Mouse (Mus musculus): ENCODE measurements around the gene Crot. TPM values are rescaled to one million over a fixed set of nuclear protein-coding genes. Genes with fewer than 3 reads are reported as not detected.
A peak's percentile ranks its signal among the peaks of the same experiment; 100 is the strongest.

The Crot gene
- polyA plus RNA-seq (2015; fragmentation: Nextera tagmentation; extraction: Ambion mirVana) = 52.6 and 57.5 TPM in 2 replicates

GRCm38 (mm10) chr5:8996686-8997512 is at the start of gene Crot:
Crot (minus strand) TSS chr5:8997324.
- no peaks in the 10 kb centered on the region for H3K27me3 ChIP-seq (ENCODE audit: insufficient read depth, low read length)
- peak; percentile 100 for ATAC-seq (ENCODE audit: low FRiP score, low TSS enrichment)
- H3K4me3 ChIP-seq (ENCODE audit: low read length) = peak within 1 kb of the TSS; percentile 80
- peak within 1 kb of the TSS; percentile 92 for H3K27ac ChIP-seq (ENCODE audit: low read length)
- 0 out of 2 replicates have a peak, but pooled peaks cover 10% of the 10 kb centered on the region for H3K4me1 ChIP-seq (ENCODE audit: insufficient read depth, low read length)
- H3K9ac ChIP-seq (replicated peaks; ENCODE audit: low read length) = peak within 1 kb of the TSS; percentile 86
- H3K36me3 ChIP-seq (ENCODE audit: insufficient read depth, low read length) = peaks cover 16% of the 10 kb centered on the region; the same call in 1 of the 2 replicates
- H3K9me3 ChIP-seq (ENCODE audit: low read length) = no peaks in the 10 kb centered on the region
- H3K4me2 ChIP-seq (replicated peaks; ENCODE audit: low read depth, low read length) = peak within 1 kb of the TSS; percentile 79
- WGBS = under 1% methylated on average over 54 of the region's 57 CpGs

GRCm38 (mm10) chr5:9045904-9046303 is 48.8 kb upstream of the Crot start:
- WGBS = 73% methylated on average over 8 of the region's 8 CpGs

GRCm38 (mm10) chr5:9044821-9045220 is 47.7 kb upstream of the Crot start:
- H3K9ac ChIP-seq (replicated peaks; ENCODE audit: low read length) = no peak overlapping the region
- H3K27me3 ChIP-seq (ENCODE audit: insufficient read depth, low read length) = no peaks in the 10 kb centered on the region
- no peak overlapping the region for H3K4me2 ChIP-seq (replicated peaks; ENCODE audit: low read depth, low read length)
- H3K27ac ChIP-seq (ENCODE audit: low read length) = no peak overlapping the region
- H3K9me3 ChIP-seq (ENCODE audit: low read length) = no peaks in the 10 kb centered on the region
- WGBS = 41% methylated on average over 2 of the region's 2 CpGs
- H3K4me3 ChIP-seq (ENCODE audit: low read length) = no peak overlapping the region
- H3K36me3 ChIP-seq (ENCODE audit: insufficient read depth, low read length) = no peaks in the 10 kb centered on the region
- ATAC-seq (ENCODE audit: low FRiP score, low TSS enrichment) = no peak
- no peaks in the 10 kb centered on the region for H3K4me1 ChIP-seq (ENCODE audit: insufficient read depth, low read length)

More at GRCm38 (mm10) chr5:9045904-9046303, 48.8 kb upstream of the Crot start:
- no peaks in the 10 kb centered on the region for H3K27me3 ChIP-seq (ENCODE audit: insufficient read depth, low read length)
- H3K4me2 ChIP-seq (replicated peaks; ENCODE audit: low read depth, low read length) = no peak overlapping the region
- no peaks in the 10 kb centered on the region for H3K9me3 ChIP-seq (ENCODE audit: low read length)
- no peak for ATAC-seq (ENCODE audit: low FRiP score, low TSS enrichment)
- no peaks in the 10 kb centered on the region for H3K36me3 ChIP-seq (ENCODE audit: insufficient read depth, low read length)
- no peak overlapping the region for H3K27ac ChIP-seq (ENCODE audit: low read length)
- H3K9ac ChIP-seq (replicated peaks; ENCODE audit: low read length) = no peak overlapping the region
- no peaks in the 10 kb centered on the region for H3K4me1 ChIP-seq (ENCODE audit: insufficient read depth, low read length)
- no peak overlapping the region for H3K4me3 ChIP-seq (ENCODE audit: low read length)

- Histone ChIP-seq H3K27ac (ENCODE audit: low read length) (no peak overlapping the region), H3K36me3 (ENCODE audit: insufficient read depth, low read length) (no peaks in the 10 kb centered on the region), H3K4me3 (ENCODE audit: low read length) (no peak overlapping the region), H3K4me2 (replicated peaks; ENCODE audit: low read depth, low read length) (no peak overlapping the region), H3K4me1 (ENCODE audit: insufficient read depth, low read length) (no peaks in the 10 kb centered on the region), H3K9ac (replicated peaks; ENCODE audit: low read length) (no peak overlapping the region), H3K9me3 (ENCODE audit: low read length) (no peaks in the 10 kb centered on the region), H3K27me3 (ENCODE audit: insufficient read depth, low read length) (no peaks in the 10 kb centered on the region)
- WGBS = 73% methylated on average over 8 of the region's 8 CpGs
- 0 out of 2 replicates have a peak, but pooled peaks have one; percentile 39 for ATAC-seq (ENCODE audit: low FRiP score, low TSS enrichment)
Observed at GRCm38 (mm10) chr5:9043582-9044267, 46.6 kb upstream of the Crot start.

GRCm38 (mm10) chr5:9042721-9043416 is 45.7 kb upstream of the Crot start:
- H3K27me3 ChIP-seq (ENCODE audit: insufficient read depth, low read length) = no peaks in the 10 kb centered on the region
- no peak overlapping the region for H3K4me3 ChIP-seq (ENCODE audit: low read length)
- H3K4me1 ChIP-seq (ENCODE audit: insufficient read depth, low read length) = no peaks in the 10 kb centered on the region
- no peak overlapping the region for H3K27ac ChIP-seq (ENCODE audit: low read length)
- H3K9ac ChIP-seq (replicated peaks; ENCODE audit: low read length) = no peak overlapping the region
- H3K9me3 ChIP-seq (ENCODE audit: low read length) = no peaks in the 10 kb centered on the region
- no peak for ATAC-seq (ENCODE audit: low FRiP score, low TSS enrichment)
- WGBS = 84% methylated on average over 10 of the region's 10 CpGs
- H3K4me2 ChIP-seq (replicated peaks; ENCODE audit: low read depth, low read length) = no peak overlapping the region
- no peaks in the 10 kb centered on the region for H3K36me3 ChIP-seq (ENCODE audit: insufficient read depth, low read length)

GRCm38 (mm10) chr5:9040665-9041215 is 43.6 kb upstream of the Crot start:
- H3K4me3 ChIP-seq (ENCODE audit: low read length) = no peak overlapping the region
- no peaks in the 10 kb centered on the region for H3K36me3 ChIP-seq (ENCODE audit: insufficient read depth, low read length)
- no peaks in the 10 kb centered on the region for H3K4me1 ChIP-seq (ENCODE audit: insufficient read depth, low read length)
- H3K9ac ChIP-seq (replicated peaks; ENCODE audit: low read length) = no peak overlapping the region
- no peak overlapping the region for H3K27ac ChIP-seq (ENCODE audit: low read length)
- no peaks in the 10 kb centered on the region for H3K9me3 ChIP-seq (ENCODE audit: low read length)
- no peak for ATAC-seq (ENCODE audit: low FRiP score, low TSS enrichment)
- H3K27me3 ChIP-seq (ENCODE audit: insufficient read depth, low read length) = no peaks in the 10 kb centered on the region
- 80% methylated on average over 3 of the region's 3 CpGs for WGBS
- no peak overlapping the region for H3K4me2 ChIP-seq (replicated peaks; ENCODE audit: low read depth, low read length)

- ATAC-seq (ENCODE audit: low FRiP score, low TSS enrichment) = no peak
- WGBS = 67% methylated on average over 7 of the region's 7 CpGs
Observed at GRCm38 (mm10) chr5:9039978-9040377, 42.9 kb upstream of the Crot start.

GRCm38 (mm10) chr5:9037292-9037691 is 40.2 kb upstream of the Crot start:
- Histone ChIP-seq H3K4me3 (ENCODE audit: low read length) (no peak overlapping the region), H3K27me3 (ENCODE audit: insufficient read depth, low read length) (no peaks in the 10 kb centered on the region), H3K9ac (replicated peaks; ENCODE audit: low read length) (no peak overlapping the region), H3K27ac (ENCODE audit: low read length) (no peak overlapping the region), H3K36me3 (ENCODE audit: insufficient read depth, low read length) (no peaks in the 10 kb centered on the region), H3K4me1 (ENCODE audit: insufficient read depth, low read length) (no peaks in the 10 kb centered on the region), H3K9me3 (ENCODE audit: low read length) (no peaks in the 10 kb centered on the region), H3K4me2 (replicated peaks; ENCODE audit: low read depth, low read length) (no peak overlapping the region)
- ATAC-seq (ENCODE audit: low FRiP score, low TSS enrichment) = no peak
- 76% methylated on average over 4 of the region's 4 CpGs for WGBS

More at GRCm38 (mm10) chr5:9039978-9040377, 42.9 kb upstream of the Crot start:
- Histone ChIP-seq H3K4me3 (ENCODE audit: low read length) (no peak overlapping the region), H3K4me2 (replicated peaks; ENCODE audit: low read depth, low read length) (no peak overlapping the region), H3K9ac (replicated peaks; ENCODE audit: low read length) (no peak overlapping the region), H3K27me3 (ENCODE audit: insufficient read depth, low read length) (no peaks in the 10 kb centered on the region), H3K27ac (ENCODE audit: low read length) (no peak overlapping the region), H3K36me3 (ENCODE audit: insufficient read depth, low read length) (no peaks in the 10 kb centered on the region), H3K4me1 (ENCODE audit: insufficient read depth, low read length) (no peaks in the 10 kb centered on the region), H3K9me3 (ENCODE audit: low read length) (no peaks in the 10 kb centered on the region)

- no peaks in the 10 kb centered on the region for H3K27me3 ChIP-seq (ENCODE audit: insufficient read depth, low read length)
- no peak overlapping the region for H3K4me2 ChIP-seq (replicated peaks; ENCODE audit: low read depth, low read length)
- no peaks in the 10 kb centered on the region for H3K4me1 ChIP-seq (ENCODE audit: insufficient read depth, low read length)
- ATAC-seq (ENCODE audit: low FRiP score, low TSS enrichment) = no peak
- H3K9me3 ChIP-seq (ENCODE audit: low read length) = no peaks in the 10 kb centered on the region
- no peaks in the 10 kb centered on the region for H3K36me3 ChIP-seq (ENCODE audit: insufficient read depth, low read length)
- no peak overlapping the region for H3K9ac ChIP-seq (replicated peaks; ENCODE audit: low read length)
- 96% methylated on average over 4 of the region's 4 CpGs for WGBS
- H3K27ac ChIP-seq (ENCODE audit: low read length) = no peak overlapping the region
- H3K4me3 ChIP-seq (ENCODE audit: low read length) = no peak overlapping the region
Observed at GRCm38 (mm10) chr5:9035457-9035856, 38.3 kb upstream of the Crot start.
